Mouse (Mus musculus) frontal cortex, postnatal 25 days (tissue): Measurements from ENCODE around the gene Cage1.

Experiments used
- DNase-seq, 2 experiments: peaks; one replicate each; pipeline ENCODE4 v3.0.0; 2022; ENCODE audit warnings: low spot score in 2 of 2

The Cage1 gene

GRCm38 (mm10) chr13:38010444-38010910, 26.4 kb downstream of the Cage1 start:
- DNase-seq: no peak

GRCm38 (mm10) chr13:38009721-38010408, 27.0 kb downstream of the Cage1 start:
- DNase-seq: no peak

GRCm38 (mm10) chr13:38007972-38008371, 28.9 kb downstream of the Cage1 start:
- DNase-seq: no peak

- no peak for DNase-seq
These were observed 34.4 kb downstream of the Cage1 start for GRCm38 (mm10) chr13:38002461-38002860.

- DNase-seq: no peak
These were observed 37.2 kb downstream of the Cage1 start for GRCm38 (mm10) chr13:37999713-38000112.

GRCm38 (mm10) chr13:37994405-37994749, 42.5 kb downstream of the Cage1 start:
- DNase-seq: no peak

GRCm38 (mm10) chr13:37993704-37994404, 43.0 kb downstream of the Cage1 start, which contains the start of gene Ssr1:
Ssr1 (minus strand) TSS chr13:37994217.
- DNase-seq: peak; percentile 86 to 93

- no peak for DNase-seq
These were observed 43.5 kb downstream of the Cage1 start for GRCm38 (mm10) chr13:37993376-37993703.

- no peak for DNase-seq
These were observed 44.1 kb downstream of the Cage1 start for GRCm38 (mm10) chr13:37992638-37993371.

- no peak for DNase-seq
These were observed 47.2 kb downstream of the Cage1 start for GRCm38 (mm10) chr13:37989701-37990100.

- no peak for DNase-seq
These were observed 50.7 kb downstream of the Cage1 start for GRCm38 (mm10) chr13:37986166-37986565.

GRCm38 (mm10) chr13:37981063-37981462, 55.8 kb downstream of the Cage1 start:
- no peak for DNase-seq

GRCm38 (mm10) chr13:37980346-37980745, 56.5 kb downstream of the Cage1 start:
- no peak for DNase-seq

GRCm38 (mm10) chr13:37979506-37979905, 57.4 kb downstream of the Cage1 start:
- DNase-seq: no peak

GRCm38 (mm10) chr13:37974731-37975130, 62.1 kb downstream of the Cage1 start:
- DNase-seq: no peak

GRCm38 (mm10) chr13:37974036-37974435, 62.8 kb downstream of the Cage1 start:
- no peak for DNase-seq

GRCm38 (mm10) chr13:37970887-37971530, 65.9 kb downstream of the Cage1 start:
- no peak for DNase-seq

GRCm38 (mm10) chr13:37969988-37970387, 66.9 kb downstream of the Cage1 start:
- DNase-seq: no peak

GRCm38 (mm10) chr13:37969337-37969736, 67.5 kb downstream of the Cage1 start:
- DNase-seq: peak; percentile 88 to 92

GRCm38 (mm10) chr13:37967565-37967964, 69.3 kb downstream of the Cage1 start:
- no peak for DNase-seq

- no peak for DNase-seq
These were observed 69.8 kb downstream of the Cage1 start for GRCm38 (mm10) chr13:37967052-37967437.
